Mouse (Mus musculus): ENCODE results near the gene Defa17.
"Not testable (repeated sequence)": the region's sequence is repeated elsewhere in the genome, so short reads cannot be mapped to it uniquely, and the experiment has no call there.

Gene Defa17

DNA sequence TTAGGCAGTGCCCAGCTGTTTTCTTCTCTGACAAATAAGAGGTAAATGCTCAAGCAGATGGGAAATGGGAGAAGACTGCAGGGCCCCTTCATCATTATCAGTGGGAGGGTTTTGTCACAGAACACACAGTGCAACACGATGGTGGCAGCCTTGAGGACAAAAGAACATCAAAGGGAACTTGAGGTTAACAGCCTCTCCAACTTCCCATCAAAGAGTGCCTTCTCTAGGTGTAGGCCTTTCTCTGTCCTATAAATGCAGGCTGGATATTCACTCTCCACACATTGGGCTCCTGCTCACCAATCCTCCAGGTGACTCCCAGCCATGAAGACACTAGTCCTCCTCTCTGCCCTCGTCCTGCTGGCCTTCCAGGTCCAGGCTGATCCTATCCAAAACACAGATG lies at the start of gene Defa17:
Gene Defa17 (plus strand): TSS at position 301 of the 400 bp plus-strand sequence.
- DNase-seq (ENCODE audit: low spot score), result not testable (repeated sequence)

DNA sequence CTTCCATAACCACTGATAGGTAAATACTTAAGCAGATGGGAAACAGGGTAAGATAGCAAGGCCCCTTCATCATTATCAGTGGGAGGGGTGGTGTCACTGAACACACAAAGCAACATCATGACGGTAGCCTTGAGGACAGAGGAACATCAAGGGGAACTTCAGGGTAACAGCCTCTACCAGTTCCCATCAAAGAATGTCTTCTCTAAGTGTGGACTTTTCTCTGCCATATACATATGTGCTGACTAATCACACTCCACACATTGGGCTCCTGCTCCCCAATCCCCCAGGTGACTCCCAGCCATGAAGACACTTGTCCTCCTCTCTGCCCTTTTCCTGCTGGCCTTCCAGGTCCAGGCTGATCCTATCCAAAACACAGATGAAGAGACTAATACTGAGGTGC lies 37.7 kb upstream of the Defa17 start, which contains the start of gene Defa26:
Gene Defa26 (plus strand): TSS at position 301 of the 400 bp plus-strand sequence.
- DNase-seq (ENCODE audit: low spot score), result not testable (repeated sequence)

DNA sequence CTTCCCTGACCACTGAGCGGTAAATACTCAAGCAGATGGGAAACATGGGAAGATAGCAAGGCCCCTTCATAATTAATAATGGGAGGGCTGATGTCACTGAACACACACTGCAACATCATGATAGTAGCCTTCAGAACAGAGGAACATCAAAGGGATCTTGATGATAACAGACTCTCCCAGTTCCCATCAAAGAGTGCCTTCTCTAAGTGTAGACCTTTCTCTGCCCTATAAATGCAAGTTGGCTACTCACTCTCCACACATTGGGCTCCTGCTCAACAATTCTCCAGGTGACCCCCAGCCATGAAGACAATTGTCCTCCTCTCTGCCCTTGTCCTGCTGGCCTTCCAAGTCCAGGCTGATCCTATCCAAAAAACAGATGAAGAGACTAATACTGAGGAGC lies 9.9 kb downstream of the Defa17 start, which contains the start of gene Defa34:
Gene Defa34 (plus strand): TSS at position 301 of the 400 bp plus-strand sequence.
- not testable (repeated sequence) for DNase-seq (ENCODE audit: low spot score)

GRCm38 (mm10) chr8:21703545-21703944 lies 48.0 kb downstream of the Defa17 start, which contains the start of gene AY761184:
AY761184 (minus strand) TSS chr8:21703645.
- DNase-seq (ENCODE audit: low spot score), result not testable (repeated sequence)
